Mouse (Mus musculus): ENCODE data around the gene Ppp2r3d. TPM values are rescaled to one million over a fixed set of nuclear protein-coding genes. Genes with fewer than 3 reads are reported as not detected.
A peak's percentile ranks its signal among the peaks of the same experiment; 100 is the strongest.
"Not testable (repeated sequence)": the region's sequence is repeated elsewhere in the genome, so short reads cannot be mapped to it uniquely, and the experiment has no call there.

The Ppp2r3d gene
- 137 and 147 TPM in 2 replicates for polyA plus RNA-seq (2015; fragmentation: Nextera tagmentation; extraction: Ambion mirVana)

GRCm38 (mm10) chr9:124476096-124476902, at the start of gene Ppp2r3d:
TSS of gene Ppp2r3d (minus strand) at chr9:124476898.
- Histone ChIP-seq H3K4me3 (ENCODE audit: low read depth, low read length) (no peak within 1 kb of the TSS), H3K9me3 (replicated peaks; ENCODE audit: control insufficient read depth, low read length, poor library complexity, severe bottlenecking) (no peaks in the 10 kb centered on the region), H3K36me3 (ENCODE audit: control insufficient read depth, insufficient read depth, low read length) (peaks cover 14% of the 10 kb centered on the region), H3K27ac (ENCODE audit: low read length) (no peak within 1 kb of the TSS), H3K4me1 (ENCODE audit: control insufficient read depth, insufficient read depth, low read length) (no peaks in the 10 kb centered on the region), H3K27me3 (ENCODE audit: control insufficient read depth, insufficient read depth, low read depth, low read length) (no peaks in the 10 kb centered on the region), H3K4me2 (ENCODE audit: low read length) (no peak within 1 kb of the TSS), H3K9ac (ENCODE audit: low read depth, low read length) (no peak within 1 kb of the TSS)
- 97% methylated on average over 22 of the region's 22 CpGs for WGBS
- ATAC-seq = peak; percentile 58; the same call in 1 of the 2 replicates

GRCm38 (mm10) chr9:124493693-124494092, 17.0 kb upstream of the Ppp2r3d start, which contains the start of gene Gm21836:
TSS of gene Gm21836 (minus strand) at chr9:124493793.
- H3K27ac ChIP-seq (ENCODE audit: low read length); H3K4me2 ChIP-seq (ENCODE audit: low read length); H3K36me3 ChIP-seq (ENCODE audit: control insufficient read depth, insufficient read depth, low read length); ATAC-seq; H3K4me1 ChIP-seq (ENCODE audit: control insufficient read depth, insufficient read depth, low read length); H3K27me3 ChIP-seq (ENCODE audit: control insufficient read depth, insufficient read depth, low read depth, low read length); H3K9ac ChIP-seq (ENCODE audit: low read depth, low read length); H3K9me3 ChIP-seq (replicated peaks; ENCODE audit: control insufficient read depth, low read length, poor library complexity, severe bottlenecking); H3K4me3 ChIP-seq (ENCODE audit: low read depth, low read length): not testable (repeated sequence)
- WGBS = 90% methylated on average over 2 of the region's 2 CpGs

GRCm38 (mm10) chr9:124480361-124480980, 3.8 kb upstream of the Ppp2r3d start:
- H3K4me3 ChIP-seq (ENCODE audit: low read depth, low read length); H3K9ac ChIP-seq (ENCODE audit: low read depth, low read length); H3K9me3 ChIP-seq (replicated peaks; ENCODE audit: control insufficient read depth, low read length, poor library complexity, severe bottlenecking); H3K27me3 ChIP-seq (ENCODE audit: control insufficient read depth, insufficient read depth, low read depth, low read length); H3K27ac ChIP-seq (ENCODE audit: low read length); H3K4me2 ChIP-seq (ENCODE audit: low read length); ATAC-seq; H3K4me1 ChIP-seq (ENCODE audit: control insufficient read depth, insufficient read depth, low read length): not testable (repeated sequence)
- WGBS = 56% methylated on average over 12 of the region's 15 CpGs
- peaks cover 13% of the 10 kb centered on the region for H3K36me3 ChIP-seq (ENCODE audit: control insufficient read depth, insufficient read depth, low read length)

- Histone ChIP-seq H3K4me1 (ENCODE audit: control insufficient read depth, insufficient read depth, low read length) (no peaks in the 10 kb centered on the region), H3K36me3 (ENCODE audit: control insufficient read depth, insufficient read depth, low read length) (peaks cover 14% of the 10 kb centered on the region), H3K4me3 (ENCODE audit: low read depth, low read length) (no peak overlapping the region), H3K27me3 (ENCODE audit: control insufficient read depth, insufficient read depth, low read depth, low read length) (no peaks in the 10 kb centered on the region), H3K4me2 (ENCODE audit: low read length) (no peak overlapping the region), H3K9me3 (replicated peaks; ENCODE audit: control insufficient read depth, low read length, poor library complexity, severe bottlenecking) (no peaks in the 10 kb centered on the region), H3K27ac (ENCODE audit: low read length) (no peak overlapping the region), H3K9ac (ENCODE audit: low read depth, low read length) (no peak overlapping the region)
- ATAC-seq = no peak
- WGBS = 74% methylated on average over 3 of the region's 3 CpGs
These were observed 1.4 kb upstream of the Ppp2r3d start for GRCm38 (mm10) chr9:124478081-124478480.

GRCm38 (mm10) chr9:124475689-124476088, 1.0 kb downstream of the Ppp2r3d start:
- H3K4me1 ChIP-seq (ENCODE audit: control insufficient read depth, insufficient read depth, low read length) = no peaks in the 10 kb centered on the region
- ATAC-seq = no peak
- H3K4me3 ChIP-seq (ENCODE audit: low read depth, low read length) = no peak overlapping the region
- H3K9ac ChIP-seq (ENCODE audit: low read depth, low read length) = no peak overlapping the region
- H3K9me3 ChIP-seq (replicated peaks; ENCODE audit: control insufficient read depth, low read length, poor library complexity, severe bottlenecking) = no peaks in the 10 kb centered on the region
- H3K4me2 ChIP-seq (ENCODE audit: low read length) = no peak overlapping the region
- 90% methylated on average over 15 of the region's 15 CpGs for WGBS
- no peaks in the 10 kb centered on the region for H3K27me3 ChIP-seq (ENCODE audit: control insufficient read depth, insufficient read depth, low read depth, low read length)
- H3K36me3 ChIP-seq (ENCODE audit: control insufficient read depth, insufficient read depth, low read length) = peaks cover 14% of the 10 kb centered on the region
- H3K27ac ChIP-seq (ENCODE audit: low read length) = no peak overlapping the region

- Histone ChIP-seq H3K9ac (ENCODE audit: low read depth, low read length) (no peak overlapping the region), H3K4me2 (ENCODE audit: low read length) (no peak overlapping the region), H3K9me3 (replicated peaks; ENCODE audit: control insufficient read depth, low read length, poor library complexity, severe bottlenecking) (no peaks in the 10 kb centered on the region), H3K36me3 (ENCODE audit: control insufficient read depth, insufficient read depth, low read length) (no peaks in the 10 kb centered on the region), H3K4me1 (ENCODE audit: control insufficient read depth, insufficient read depth, low read length) (no peaks in the 10 kb centered on the region), H3K27me3 (ENCODE audit: control insufficient read depth, insufficient read depth, low read depth, low read length) (no peaks in the 10 kb centered on the region), H3K27ac (ENCODE audit: low read length) (no peak overlapping the region), H3K4me3 (ENCODE audit: low read depth, low read length) (no peak overlapping the region)
- 0% methylated on average over 1 of the region's 1 CpGs for WGBS
- ATAC-seq = no peak
These were observed 20.1 kb downstream of the Ppp2r3d start for GRCm38 (mm10) chr9:124456572-124456971.

- H3K4me1 ChIP-seq (ENCODE audit: control insufficient read depth, insufficient read depth, low read length) = no peaks in the 10 kb centered on the region
- no peaks in the 10 kb centered on the region for H3K27me3 ChIP-seq (ENCODE audit: control insufficient read depth, insufficient read depth, low read depth, low read length)
- H3K4me2 ChIP-seq (ENCODE audit: low read length) = no peak overlapping the region
- WGBS = 99% methylated on average over 14 of the region's 15 CpGs
- peaks cover 32% of the 10 kb centered on the region for H3K36me3 ChIP-seq (ENCODE audit: control insufficient read depth, insufficient read depth, low read length)
- no peak overlapping the region for H3K4me3 ChIP-seq (ENCODE audit: low read depth, low read length)
- no peak overlapping the region for H3K27ac ChIP-seq (ENCODE audit: low read length)
- no peak overlapping the region for H3K9ac ChIP-seq (ENCODE audit: low read depth, low read length)
- peaks cover 27% of the 10 kb centered on the region for H3K9me3 ChIP-seq (replicated peaks; ENCODE audit: control insufficient read depth, low read length, poor library complexity, severe bottlenecking)
- no peak for ATAC-seq
These were observed 34.2 kb downstream of the Ppp2r3d start for GRCm38 (mm10) chr9:124442533-124442855.

- Histone ChIP-seq H3K4me2 (ENCODE audit: low read length) (no peak overlapping the region), H3K36me3 (ENCODE audit: control insufficient read depth, insufficient read depth, low read length) (peaks cover 32% of the 10 kb centered on the region), H3K9ac (ENCODE audit: low read depth, low read length) (no peak overlapping the region), H3K4me1 (ENCODE audit: control insufficient read depth, insufficient read depth, low read length) (no peaks in the 10 kb centered on the region), H3K27ac (ENCODE audit: low read length) (no peak overlapping the region), H3K27me3 (ENCODE audit: control insufficient read depth, insufficient read depth, low read depth, low read length) (no peaks in the 10 kb centered on the region), H3K4me3 (ENCODE audit: low read depth, low read length) (no peak overlapping the region), H3K9me3 (replicated peaks; ENCODE audit: control insufficient read depth, low read length, poor library complexity, severe bottlenecking) (peaks cover 27% of the 10 kb centered on the region)
- 99% methylated on average over 45 of the region's 45 CpGs for WGBS
- no peak for ATAC-seq
These were observed 34.8 kb downstream of the Ppp2r3d start for GRCm38 (mm10) chr9:124441681-124442532.

Data from midbrain, embryonic 16.5 days (tissue).